Mouse (Mus musculus): ENCODE data around the gene Rbms1.

GRCm38 (mm10) chr2:60876891-60877290 is 86.1 kb downstream of the Rbms1 start:
- TF ChIP-seq CTCF (IDR thresholded peaks at IDR 0.05; ENCODE audit: extremely low read depth, insufficient read depth, insufficient read length, insufficient replicate concordance): no peak
- no peak for TF ChIP-seq POLR2A (IDR thresholded peaks at IDR 0.05; ENCODE audit: low read depth, low read length)
